Mouse (Mus musculus) mouse embryonic stem cell (cell line): ENCODE measurements around the gene Hist2h4.
"Not testable (repeated sequence)": the region's sequence is repeated elsewhere in the genome, so short reads cannot be mapped to it uniquely, and the experiment has no call there.

Source experiments
- in situ Hi-C, 2 experiments: fragments of 300-500 bp; cut with MboI; formaldehyde crosslinking; loops; 1 replicate in 1 of 2; 3 replicates in 1 of 2; pipeline ENCODE4 v1.14.3; 2019 to 2020; ENCODE audit warnings: low sequenced_read_pairs in 2 of 2, low pct_unique_long_range_greater_than_20kb in 1 of 2, mixed read lengths in 1 of 2; ENCODE audit not compliant: unreplicated experiment in 1 of 2

Hist2h4 gene

GRCm38 (mm10) chr3:96262979-96263550, at the start of gene Hist2h4:
Hist2h4 (minus strand) TSS chr3:96263311.
- in situ Hi-C loops, result no loop called here

GRCm38 (mm10) chr3:96312341-96313098, 49.4 kb upstream of the Hist2h4 start:
- in situ Hi-C loops, result no loop called here

DNA sequence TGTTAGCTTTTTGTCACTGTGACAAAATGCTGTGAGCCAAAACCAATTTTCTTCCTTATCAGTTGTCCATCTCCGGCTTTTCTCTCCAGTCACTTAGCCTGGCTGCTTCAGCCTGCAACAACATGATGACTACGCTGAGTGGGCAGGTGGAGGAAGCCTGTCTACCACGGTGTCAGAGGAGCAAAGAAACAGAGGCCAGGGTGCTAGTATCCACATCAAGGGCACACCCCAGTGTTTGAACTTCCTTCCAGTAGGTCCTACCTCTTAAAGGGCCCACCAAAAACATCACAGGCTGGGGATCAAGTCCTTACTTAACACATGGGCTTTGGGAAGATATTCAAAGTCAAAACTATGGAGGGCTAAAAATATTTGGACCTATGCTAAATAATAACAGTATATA, 46.3 kb upstream of the Hist2h4 start:
- in situ Hi-C loops, result no loop called here

- in situ Hi-C loops, result no loop called here
Measured at GRCm38 (mm10) chr3:96306506-96306905, 43.4 kb upstream of the Hist2h4 start.

DNA sequence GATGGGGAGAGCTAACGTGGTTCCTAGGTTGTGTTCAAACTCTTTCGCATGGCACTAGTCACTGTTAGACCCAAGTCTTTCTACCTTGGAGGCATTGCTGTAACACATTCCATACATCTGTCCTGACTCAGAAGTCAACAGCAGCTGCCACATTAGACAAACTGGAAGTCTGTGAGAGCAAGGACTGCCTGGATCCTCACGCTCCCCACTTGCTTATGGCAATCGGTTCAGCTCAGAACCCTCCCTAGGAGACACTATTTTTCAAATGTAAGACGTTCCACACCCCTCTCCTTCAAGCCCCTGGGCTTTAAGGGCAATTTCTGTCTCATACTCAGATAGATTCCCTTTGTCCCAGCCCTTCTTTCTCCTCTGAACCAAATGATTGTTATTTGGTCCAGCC, 39.0 kb upstream of the Hist2h4 start:
- in situ Hi-C loops, result no loop called here

DNA sequence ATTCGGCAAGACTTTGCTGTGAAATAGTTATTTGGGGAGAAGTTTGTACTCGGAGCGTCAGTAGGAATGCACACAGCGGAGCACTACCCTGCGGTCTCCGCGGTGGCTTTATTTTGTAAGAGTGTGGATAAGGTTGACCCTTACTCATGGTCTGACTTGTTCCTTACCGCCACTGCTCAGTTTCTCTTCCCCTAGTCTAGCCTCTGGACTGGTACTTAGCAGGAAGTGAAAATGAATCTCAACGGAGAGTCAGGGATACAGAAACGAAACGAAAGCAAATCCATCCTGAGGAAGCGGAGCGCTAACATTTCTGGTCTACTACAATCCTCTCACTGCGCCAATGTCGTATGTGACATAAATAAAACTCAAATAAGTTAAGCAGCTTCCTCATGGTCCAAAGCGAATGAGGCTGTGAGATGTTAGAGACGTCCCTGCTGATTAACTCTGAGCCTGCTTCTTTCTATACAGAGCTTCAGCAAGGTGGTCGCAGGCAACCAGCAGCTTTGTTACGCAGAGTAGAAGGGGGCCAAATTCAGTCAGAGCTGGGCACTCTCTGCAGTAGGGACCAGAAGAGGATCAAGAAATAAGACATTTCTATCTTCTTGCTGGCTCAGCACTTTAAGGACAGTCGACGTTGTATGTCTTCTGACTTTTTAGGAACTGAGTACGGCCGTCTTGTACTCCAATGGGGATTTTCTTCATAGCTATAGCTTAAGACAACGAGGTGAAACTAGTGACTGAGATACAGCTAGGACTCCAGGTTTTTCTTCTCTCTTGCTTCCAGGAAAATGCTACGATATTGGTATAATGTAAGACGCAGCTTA, 37.8 kb upstream of the Hist2h4 start:
- in situ Hi-C loops, result no loop called here

DNA sequence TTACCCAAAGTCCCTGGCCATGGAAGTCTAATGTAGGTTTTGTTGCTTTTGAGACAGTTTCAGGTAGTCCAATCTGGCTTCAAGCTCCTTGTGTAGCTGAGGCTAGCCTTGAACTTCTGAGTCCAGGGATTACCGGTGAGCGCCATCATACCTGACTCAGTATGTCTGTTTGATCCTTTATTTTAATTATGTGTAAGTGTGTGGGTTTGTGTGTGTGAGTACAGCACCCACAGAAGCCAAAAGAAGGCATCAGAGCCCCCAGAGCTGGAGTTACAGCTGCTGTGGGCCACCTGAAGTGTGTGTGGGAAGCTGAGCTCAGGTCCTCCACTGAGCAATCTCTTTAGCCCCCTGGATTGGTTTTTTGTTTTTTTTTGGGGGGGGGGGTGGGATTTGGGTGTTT, 36.5 kb upstream of the Hist2h4 start:
- in situ Hi-C loops, result no loop called here

DNA sequence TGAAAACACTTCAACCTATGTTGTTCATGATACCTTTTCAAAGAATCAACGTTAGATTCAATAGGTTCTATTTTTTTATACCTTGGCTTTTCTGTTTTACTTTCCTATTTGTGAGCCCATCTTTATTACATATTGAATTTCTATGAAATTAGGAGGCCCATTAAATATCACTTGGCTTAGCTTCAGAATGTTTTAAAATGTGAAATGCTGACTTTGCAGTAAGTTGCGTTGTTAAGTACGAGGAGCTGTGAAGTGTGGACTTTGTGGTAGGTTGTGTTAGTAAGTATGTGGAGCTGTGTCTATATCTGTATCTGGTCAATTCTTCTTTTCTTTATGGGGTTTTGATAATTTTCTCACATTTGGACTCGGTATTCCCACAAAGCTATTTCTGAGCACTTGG, 35.2 kb upstream of the Hist2h4 start:
- in situ Hi-C loops, result no loop called here

- in situ Hi-C loops, result no loop called here
Measured at GRCm38 (mm10) chr3:96293787-96294186, 30.7 kb upstream of the Hist2h4 start, which contains the start of gene Fcgr1. Fcgr1 (minus strand) TSS chr3:96293969.

GRCm38 (mm10) chr3:96293368-96293767, 30.3 kb upstream of the Hist2h4 start:
- in situ Hi-C loops, result no loop called here

- in situ Hi-C loops, result no loop called here
Measured at GRCm38 (mm10) chr3:96292641-96293040, 29.5 kb upstream of the Hist2h4 start.

DNA sequence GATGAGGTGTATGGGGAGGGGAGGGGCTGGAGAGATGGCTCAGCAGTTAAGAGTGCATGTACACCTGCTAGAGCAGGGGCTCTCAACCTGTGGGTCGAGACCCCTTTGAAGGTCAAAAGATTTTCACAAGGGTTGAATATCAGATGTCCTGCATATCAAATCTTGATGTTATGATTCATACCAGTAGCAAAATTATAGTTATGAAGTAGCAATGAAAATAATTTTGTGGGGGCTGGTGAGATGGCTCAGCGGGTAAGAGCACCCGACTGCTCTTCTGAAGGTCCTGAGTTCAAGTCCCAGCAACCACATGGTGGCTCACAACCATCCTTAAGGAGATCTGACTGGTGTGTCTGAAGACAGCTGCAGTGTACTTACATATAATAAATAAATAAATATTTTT, 27.6 kb upstream of the Hist2h4 start:
- in situ Hi-C loops, result not testable (repeated sequence)

DNA sequence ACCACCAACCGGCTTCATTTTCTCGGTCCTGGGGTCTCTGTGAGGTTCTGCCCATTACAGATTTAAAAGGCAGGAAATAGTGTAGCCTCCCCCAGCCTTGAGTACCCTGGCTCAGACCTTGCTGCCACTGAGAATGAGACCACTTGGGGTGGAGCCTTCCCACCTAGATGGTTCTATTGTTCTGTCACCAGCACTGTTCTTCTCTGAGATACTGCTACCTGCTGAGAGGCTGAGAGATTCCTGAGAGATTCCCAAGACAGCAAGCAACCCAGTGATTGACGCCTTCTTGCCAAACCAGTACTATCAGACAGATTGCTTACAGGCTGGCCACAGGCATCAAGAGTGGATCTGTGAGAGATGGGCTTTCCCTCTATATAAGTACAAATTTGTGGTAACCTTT, 26.1 kb upstream of the Hist2h4 start:
- in situ Hi-C loops, result no loop called here

GRCm38 (mm10) chr3:96287334-96287733, 24.2 kb upstream of the Hist2h4 start:
- in situ Hi-C loops, result not testable (repeated sequence)

GRCm38 (mm10) chr3:96284457-96284856, 21.3 kb upstream of the Hist2h4 start:
- in situ Hi-C loops, result loop anchor here in 1 of 2 experiments (5.0 kb wide), 1 partner anchor 153 kb away; no protein-coding TSS in a partner anchor

DNA sequence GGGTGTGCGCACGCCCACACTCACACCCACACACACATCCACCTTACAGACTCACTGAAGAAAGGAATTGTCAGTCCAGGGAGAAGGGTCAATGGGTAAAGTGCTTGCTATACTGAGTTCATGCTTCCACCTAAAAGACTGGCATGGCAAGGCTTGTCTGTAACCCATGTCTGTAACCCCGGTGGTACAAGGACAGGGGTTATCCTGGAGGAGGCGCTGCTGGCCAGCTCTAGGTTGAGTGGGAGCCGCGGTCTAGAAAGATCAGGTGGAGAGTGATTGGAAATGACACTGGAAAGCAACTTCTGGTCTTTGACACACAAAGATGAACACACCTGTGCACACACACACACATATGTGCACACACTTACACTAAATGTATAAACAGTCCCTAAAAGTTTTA, 17.5 kb upstream of the Hist2h4 start:
- in situ Hi-C loops, result loop anchor here in 1 of 2 experiments (5.0 kb wide), 1 partner anchor 157 kb away; no protein-coding TSS in a partner anchor

DNA sequence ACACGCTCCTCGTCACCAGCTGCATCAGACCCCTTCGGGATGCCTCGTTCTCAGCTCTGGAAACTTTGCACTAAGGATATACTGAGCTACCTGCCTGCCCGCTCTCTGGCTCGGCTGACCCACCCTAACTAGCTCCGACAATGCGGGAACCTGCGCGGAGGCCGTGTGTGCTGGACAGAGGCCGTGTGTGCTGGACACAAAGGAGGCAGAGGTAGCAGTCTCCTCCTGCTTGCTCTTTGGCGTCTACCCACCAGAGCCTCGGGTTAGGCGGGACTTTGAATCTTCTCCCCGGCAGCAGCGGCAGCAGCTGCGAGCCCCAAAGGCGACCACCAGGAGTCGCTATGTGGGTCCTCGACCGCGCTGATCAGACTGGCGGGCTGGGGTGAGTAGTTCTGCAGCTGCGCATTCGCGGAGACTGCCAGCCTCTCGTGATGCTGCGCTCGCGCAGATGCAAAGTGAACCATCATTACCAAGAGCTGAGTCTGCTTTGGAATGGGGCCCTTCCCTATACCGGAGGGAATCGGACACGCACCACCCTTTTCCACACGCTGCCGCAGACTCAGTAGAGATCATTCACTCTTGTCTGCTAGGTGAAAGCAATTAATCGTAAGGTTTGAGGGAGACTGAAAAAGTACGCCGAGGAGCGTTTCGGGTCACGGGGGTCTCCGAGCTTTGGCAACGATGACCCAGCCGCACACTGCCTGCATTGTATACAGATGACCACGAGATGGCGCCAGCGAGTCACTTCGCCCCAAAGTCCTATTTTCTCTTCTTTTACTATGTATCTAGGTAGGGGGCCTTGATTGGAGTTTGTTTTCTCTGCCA, 14.9 kb upstream of the Hist2h4 start:
- in situ Hi-C loops, result no loop called here

GRCm38 (mm10) chr3:96277428-96277799, 14.3 kb upstream of the Hist2h4 start:
- in situ Hi-C loops, result no loop called here
